Mouse (Mus musculus) neural tube, embryonic 12.5 days (tissue): ENCODE results near the gene Vps13d. TPM values are rescaled to one million over a fixed set of nuclear protein-coding genes. Genes with fewer than 3 reads are reported as not detected.

Experiments
- ATAC-seq: fragments of 200-750 bp; cut with Nextera tagmentation; 2 replicates; pipeline ENCODE4 v1.8.0; 2017; ENCODE audit warnings: low read depth, mild to moderate bottlenecking, moderate TSS enrichment, moderate library complexity; ENCODE audit not compliant: low FRiP score
- H3K27ac ChIP-seq: fragments of 300-500 bp; sonication (generic); 2 replicates; pipeline ENCODE4 v1.5.1; 2016
- H3K27me3 ChIP-seq: fragments of 300-500 bp; sonication (generic); replicated peaks from 2 replicates; pipeline ENCODE4 v1.6.1; 2016; ENCODE audit warnings: mild to moderate bottlenecking
- H3K36me3 ChIP-seq: fragments of 300-500 bp; sonication (generic); 2 replicates; pipeline ENCODE4 v1.6.1; 2016; ENCODE audit warnings: mild to moderate bottlenecking
- H3K4me1 ChIP-seq: fragments of 300-500 bp; sonication (generic); 2 replicates; pipeline ENCODE4 v1.6.1; 2016
- H3K4me2 ChIP-seq: fragments of 300-500 bp; sonication (generic); replicated peaks from 2 replicates; pipeline ENCODE4 v1.6.1; 2016; ENCODE audit warnings: mild to moderate bottlenecking
- H3K4me3 ChIP-seq: fragments of 300-500 bp; sonication (generic); 2 replicates; pipeline ENCODE4 v1.5.1; 2016
- H3K9ac ChIP-seq: fragments of 300-500 bp; sonication (generic); 2 replicates; pipeline ENCODE4 v1.6.1; 2016; ENCODE audit warnings: mild to moderate bottlenecking
- H3K9me3 ChIP-seq: fragments of 300-500 bp; sonication (generic); 2 replicates; pipeline ENCODE4 v1.6.1; 2016; ENCODE audit warnings: mild to moderate bottlenecking
- WGBS: fragments of 180-500 bp; shearing (Covaris S2); methylation state at CpG from one replicate; pipeline ENCODE4 v1.1.7; 2016; 5-methylcytosine and 5-hydroxymethylcytosine counted together
- polyA plus RNA-seq: library from polyadenylated mRNA; unstranded; fragments of >200 nt; fragmentation: Nextera tagmentation; extraction: Ambion mirVana; gene quantifications from 2 replicates; pipeline ENCODE4 v1.2.1, GENCODE M21; 2016

Gene Vps13d
- polyA plus RNA-seq, 1 experiment from 2014 or later = 9.3 TPM

DNA sequence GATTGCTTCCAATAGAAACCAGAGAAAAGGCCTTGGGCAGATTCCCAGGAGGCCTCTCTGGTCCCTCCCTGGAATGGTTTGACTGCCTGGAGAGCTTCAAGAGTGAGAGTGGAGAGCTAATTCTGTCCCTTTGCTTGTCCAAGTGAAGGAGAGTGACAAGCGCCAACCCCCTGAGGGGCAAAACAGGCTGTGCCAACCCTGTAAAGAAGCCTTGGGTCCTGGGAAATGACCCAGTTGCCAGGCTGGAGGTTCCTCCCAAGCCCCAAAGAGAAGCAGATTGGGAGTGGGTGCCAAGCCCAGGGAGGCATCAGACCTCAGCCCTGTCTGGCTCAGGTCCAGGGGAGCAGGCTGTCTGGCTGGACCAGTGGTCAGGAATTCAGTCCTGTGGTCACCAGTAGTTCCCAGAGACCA is 265.0 kb downstream of the Vps13d start:
- no peaks in the 10 kb centered on the region for H3K4me1 ChIP-seq
- H3K9me3 ChIP-seq = no peaks in the 10 kb centered on the region
- H3K36me3 ChIP-seq = peaks cover 21% of the 10 kb centered on the region
- H3K27ac ChIP-seq = no peak overlapping the region
- no peaks in the 10 kb centered on the region for H3K27me3 ChIP-seq
- H3K9ac ChIP-seq = no peak overlapping the region
- ATAC-seq = no peak
- 89% methylated on average over 1 of the region's 1 CpGs for WGBS
- no peak overlapping the region for H3K4me3 ChIP-seq
- H3K4me2 ChIP-seq = no peak overlapping the region

DNA sequence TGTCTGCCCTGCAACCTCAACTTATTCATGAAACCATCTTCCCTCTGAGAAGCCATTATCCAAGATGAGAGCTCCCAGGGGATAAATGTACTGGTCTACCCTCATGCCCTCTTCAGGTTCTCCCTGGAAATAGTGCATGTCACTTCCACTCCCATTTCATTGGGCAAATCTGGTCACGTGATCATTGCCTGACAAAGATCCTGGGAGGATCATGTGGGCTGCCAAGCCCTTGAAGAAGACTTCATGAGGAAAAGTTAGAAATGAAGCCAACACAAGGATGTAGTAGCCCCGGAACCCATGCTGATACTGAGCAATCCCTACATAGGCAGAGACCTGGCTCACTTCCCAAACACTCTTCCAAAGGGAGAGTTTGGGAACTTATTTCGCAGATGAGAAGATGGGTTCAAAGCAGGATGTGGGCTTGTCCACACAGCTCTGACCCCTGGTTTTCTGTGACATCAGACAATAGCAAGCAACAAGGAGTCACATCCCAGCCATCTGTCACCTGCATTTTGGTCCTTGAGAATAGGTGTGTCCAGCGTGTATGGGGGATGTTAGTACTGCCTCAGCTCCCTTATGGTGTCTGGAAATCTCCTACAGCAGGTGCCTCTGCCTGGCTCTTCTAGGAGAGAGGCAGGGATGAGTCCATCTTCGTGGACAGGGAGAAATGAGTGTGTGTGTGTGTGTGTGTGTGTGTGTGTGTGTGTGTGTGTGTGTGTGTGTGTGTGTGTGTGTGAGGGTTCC is 265.9 kb downstream of the Vps13d start:
- Histone ChIP-seq H3K36me3 (peaks cover 21% of the 10 kb centered on the region), H3K27me3 (no peaks in the 10 kb centered on the region), H3K4me1 (no peaks in the 10 kb centered on the region), H3K4me3 (no peak overlapping the region), H3K4me2 (no peak overlapping the region), H3K27ac (no peak overlapping the region), H3K9me3 (no peaks in the 10 kb centered on the region), H3K9ac (no peak overlapping the region)
- no peak for ATAC-seq
- WGBS = 92% methylated on average over 5 of the region's 5 CpGs

Other genes with a start within 250 kb of the Vps13d start
- 2.9 and 3.1 TPM in 2 replicates for gene Tnfrsf1b, start 51.9 kb upstream of the Vps13d start, polyA plus RNA-seq
- gene Tnfrsf8, start 120.2 kb upstream of the Vps13d start, polyA plus RNA-seq = 0.05 and 0.09 TPM in 2 replicates